Mouse (Mus musculus) thymus, adult 2 months (tissue): ENCODE measurements around the gene Ccdc12. TPM values are rescaled to one million over a fixed set of nuclear protein-coding genes. Genes with fewer than 3 reads are reported as not detected.

Source experiments
- DNase-seq: peaks from one replicate; pipeline ENCODE4 v3.0.0; 2021
- H3K27ac ChIP-seq: fragments of 200-500 bp; 2 replicates; pipeline ENCODE4 v1.5.1; 2012; ENCODE audit warnings: low read length, control low read depth; ENCODE audit not compliant: control insufficient read depth, insufficient read depth
- H3K27me3 ChIP-seq: fragments of 200-500 bp; 2 replicates; pipeline ENCODE4 v1.6.1; 2012; ENCODE audit warnings: mild to moderate bottlenecking, low read length, moderate library complexity, mixed read lengths; ENCODE audit not compliant: control insufficient read depth, insufficient read depth
- H3K36me3 ChIP-seq: fragments of 200-500 bp; 2 replicates; pipeline ENCODE4 v1.6.1; 2012; ENCODE audit warnings: mild to moderate bottlenecking, low read length, moderate library complexity; ENCODE audit not compliant: control insufficient read depth, insufficient read depth
- H3K4me1 ChIP-seq: fragments of 200-500 bp; replicated peaks from 2 replicates; pipeline ENCODE4 v1.6.1; 2012; ENCODE audit warnings: low read length; ENCODE audit not compliant: control insufficient read depth, insufficient read depth
- H3K4me3 ChIP-seq: fragments of 200-500 bp; 2 replicates; pipeline ENCODE4 v1.5.1; 2012; ENCODE audit warnings: mild to moderate bottlenecking, low read length, control low read depth, moderate library complexity; ENCODE audit not compliant: control insufficient read depth, insufficient read depth
- CTCF ChIP-seq: fragments of 200-500 bp; IDR thresholded peaks from 2 replicates; pipeline ENCODE4 v1.5.1; 2012; ENCODE audit warnings: mild to moderate bottlenecking, control low read depth, low read length, moderate library complexity, borderline replicate concordance; ENCODE audit not compliant: control insufficient read depth, poor library complexity, insufficient read depth; ENCODE audit errors: extremely low read depth
- POLR2A ChIP-seq: fragments of 200-500 bp; IDR thresholded peaks from 2 replicates; pipeline ENCODE4 v1.6.1; 2012; ENCODE audit warnings: mild to moderate bottlenecking, low read length, control low read depth, moderate library complexity; ENCODE audit not compliant: control insufficient read depth, poor library complexity, insufficient read depth; ENCODE audit errors: extremely low read depth
- WGBS: fragments of 180-500 bp; shearing (Covaris S2); methylation state at CpG from one replicate; pipeline ENCODE4 v1.1.7; 2018; 5-methylcytosine and 5-hydroxymethylcytosine counted together
- polyA plus RNA-seq: library from polyadenylated mRNA; depleted of rRNA; stranded (reverse); fragments of >200 nt; gene quantifications from 2 replicates; pipeline ENCODE4 v1.2.3, GENCODE M21; 2012; rRNA removed

Ccdc12 gene
- polyA plus RNA-seq, result 105 and 152 TPM in 2 replicates

DNA sequence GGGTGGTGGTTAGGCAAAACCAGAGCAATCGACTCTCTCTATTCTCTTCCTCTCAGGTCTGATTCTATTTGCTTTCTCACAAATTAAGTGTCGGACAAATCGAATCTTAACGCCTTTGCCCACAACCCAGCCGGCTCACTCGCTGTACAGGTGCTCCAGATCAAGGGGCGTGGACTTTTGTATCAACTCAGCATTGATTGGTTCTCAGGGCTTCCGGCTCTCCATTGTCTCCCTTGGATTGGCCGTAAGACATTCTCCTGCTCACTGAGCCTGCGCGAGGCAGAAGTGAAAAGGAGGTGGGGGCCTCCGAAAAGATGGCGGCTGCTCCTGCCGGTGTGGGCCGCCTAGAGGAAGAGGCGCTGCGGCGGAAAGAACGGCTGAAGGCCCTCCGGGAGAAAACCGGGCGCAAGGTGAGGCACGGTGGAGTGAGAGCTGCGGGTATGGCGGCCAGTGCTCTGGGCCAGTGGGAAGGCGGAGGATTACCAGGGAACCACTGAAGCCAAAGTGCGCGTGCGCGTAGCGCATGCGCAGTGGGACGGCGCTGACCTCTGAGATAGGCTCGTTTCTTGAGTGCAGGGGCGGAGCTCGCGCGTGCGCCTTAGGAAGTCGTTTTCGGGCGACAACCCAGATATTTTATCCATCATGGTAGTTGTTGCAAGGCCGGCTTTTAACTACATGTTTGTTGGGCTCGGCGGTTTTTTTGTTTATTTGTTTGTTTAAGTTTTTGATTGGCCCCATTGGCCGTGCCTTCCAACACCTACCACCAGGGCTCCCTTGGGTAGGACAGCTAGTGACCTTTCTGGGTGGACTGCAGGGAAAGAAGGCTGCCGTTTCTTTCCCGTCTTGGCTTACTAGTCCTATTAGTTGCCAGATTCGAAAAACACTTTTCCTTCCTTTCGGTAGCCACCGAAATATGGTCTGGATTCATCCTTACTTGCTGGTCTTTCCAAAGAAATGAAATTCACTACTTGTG, at the start of gene Ccdc12:
Gene Ccdc12 (plus strand): TSS at position 255 of the 973 bp plus-strand sequence.
- peak; percentile 75; the same call in 1 of the 2 replicates for TF ChIP-seq POLR2A
- peak; percentile 73; the same call in 1 of the 2 replicates for TF ChIP-seq CTCF
- peaks cover 41% of the 10 kb centered on the region for H3K4me1 ChIP-seq

DNA sequence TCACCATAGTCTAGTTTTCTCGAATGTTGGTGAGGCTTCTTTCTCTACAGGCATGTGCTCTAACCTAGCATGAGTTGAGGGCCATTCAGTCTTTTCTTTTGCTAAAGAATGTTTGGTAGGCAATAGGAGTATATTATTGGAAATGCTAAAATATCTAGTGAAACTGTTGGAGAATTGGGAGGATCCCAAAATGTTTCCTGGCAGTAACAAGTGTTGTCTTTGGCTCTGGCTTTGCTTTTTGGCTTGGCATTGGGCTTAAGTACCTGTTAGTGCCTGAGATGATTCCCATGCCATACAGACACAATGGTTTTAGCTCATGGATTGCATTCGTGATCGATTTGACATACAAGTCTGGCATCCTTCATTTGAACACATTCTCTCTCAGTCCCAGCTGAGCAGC, 44.8 kb upstream of the Ccdc12 start:
- H3K4me3 ChIP-seq, result no peak overlapping the region
- WGBS, result 88% methylated on average over 3 of the region's 3 CpGs
- TF ChIP-seq POLR2A (no peak), CTCF (no peak)
- peaks cover 38% of the 10 kb centered on the region for H3K36me3 ChIP-seq
- no peak for DNase-seq
- no peaks in the 10 kb centered on the region for H3K27me3 ChIP-seq
- no peak overlapping the region for H3K27ac ChIP-seq
- H3K4me1 ChIP-seq, result no peaks in the 10 kb centered on the region

More for the DNA sequence above, at the start of gene Ccdc12:
- peak within 1 kb of the TSS; percentile 91 for H3K4me3 ChIP-seq
- DNase-seq, result peak; percentile 93
- peak within 1 kb of the TSS; percentile 77 for H3K27ac ChIP-seq
- no peaks in the 10 kb centered on the region for H3K36me3 ChIP-seq
- under 1% methylated on average over 52 of the region's 52 CpGs for WGBS
- no peaks in the 10 kb centered on the region for H3K27me3 ChIP-seq

DNA sequence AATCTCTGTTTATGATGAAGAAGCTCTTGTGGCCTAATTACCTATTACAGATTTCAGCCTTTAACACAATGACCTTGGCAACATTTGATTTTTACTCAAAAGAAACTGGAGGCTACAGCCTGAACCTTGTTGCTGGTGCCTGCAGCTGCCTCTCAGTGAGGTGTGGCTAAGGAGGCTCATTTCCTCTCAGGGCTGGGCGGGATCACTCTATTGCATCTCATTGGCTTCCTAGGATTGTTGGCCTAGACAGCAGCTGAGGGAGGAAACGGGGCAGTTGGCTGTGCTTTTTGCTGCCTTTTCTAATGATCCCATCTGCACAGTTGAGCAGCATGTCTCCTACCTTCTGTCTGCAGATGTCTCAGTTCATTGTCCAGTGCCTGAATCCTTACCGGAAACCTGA, 39.2 kb upstream of the Ccdc12 start:
- Histone ChIP-seq H3K27ac (no peak overlapping the region), H3K4me1 (no peaks in the 10 kb centered on the region), H3K27me3 (no peaks in the 10 kb centered on the region), H3K36me3 (peaks cover 39% of the 10 kb centered on the region), H3K4me3 (no peak overlapping the region)
- no peak for TF ChIP-seq CTCF
- TF ChIP-seq POLR2A, result no peak
- WGBS, result 57% methylated on average over 3 of the region's 3 CpGs
- DNase-seq, result no peak

DNA sequence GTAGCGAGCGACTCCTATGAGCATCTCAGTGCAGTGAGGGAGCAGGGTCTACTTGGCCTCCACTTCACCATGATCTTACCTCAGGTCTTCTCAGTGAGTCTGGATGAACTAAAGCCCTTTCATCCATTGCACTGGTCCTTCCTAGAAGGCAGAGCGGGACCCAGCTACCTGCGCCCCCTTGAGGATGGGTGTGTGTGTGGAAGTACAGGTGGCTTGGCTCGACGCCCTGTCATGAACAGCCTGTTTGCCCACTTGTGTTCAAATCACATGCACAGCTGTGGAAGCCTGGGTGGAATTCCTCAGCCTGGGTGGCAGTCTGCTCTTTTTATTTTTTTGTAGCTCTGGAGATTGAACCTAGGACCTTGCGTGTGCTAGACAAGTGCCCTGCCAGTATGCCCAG, 36.1 kb upstream of the Ccdc12 start:
- no peaks in the 10 kb centered on the region for H3K4me1 ChIP-seq
- H3K36me3 ChIP-seq, result peaks cover 33% of the 10 kb centered on the region
- no peaks in the 10 kb centered on the region for H3K27me3 ChIP-seq
- no peak for TF ChIP-seq POLR2A
- no peak for TF ChIP-seq CTCF
- no peak overlapping the region for H3K27ac ChIP-seq
- no peak for DNase-seq
- WGBS, result 90% methylated on average over 7 of the region's 7 CpGs
- no peak overlapping the region for H3K4me3 ChIP-seq

DNA sequence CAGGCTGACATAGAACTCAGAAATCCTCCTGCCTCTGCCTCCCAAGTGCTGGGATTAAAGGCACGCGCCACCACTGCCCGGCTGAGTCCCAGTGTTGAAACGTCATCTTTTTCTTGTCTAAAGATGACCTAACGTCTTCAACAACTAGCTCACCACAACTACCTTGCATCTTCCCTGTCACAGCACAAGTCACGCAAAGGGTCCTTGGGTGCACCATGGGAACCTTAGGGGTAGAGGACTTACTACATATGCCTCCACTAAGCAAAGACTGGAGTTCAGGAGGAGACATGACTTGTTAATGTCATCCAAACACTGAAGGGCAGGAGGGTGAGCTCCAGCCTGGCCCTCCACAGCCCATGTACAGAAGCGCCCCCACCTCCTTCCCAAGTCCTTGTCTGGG, 35.6 kb upstream of the Ccdc12 start:
- H3K36me3 ChIP-seq, result peaks cover 33% of the 10 kb centered on the region
- no peak overlapping the region for H3K27ac ChIP-seq
- H3K27me3 ChIP-seq, result no peaks in the 10 kb centered on the region
- no peak overlapping the region for H3K4me3 ChIP-seq
- DNase-seq, result no peak
- WGBS, result 98% methylated on average over 7 of the region's 7 CpGs
- no peak for TF ChIP-seq POLR2A
- TF ChIP-seq CTCF, result no peak
- H3K4me1 ChIP-seq, result no peaks in the 10 kb centered on the region

DNA sequence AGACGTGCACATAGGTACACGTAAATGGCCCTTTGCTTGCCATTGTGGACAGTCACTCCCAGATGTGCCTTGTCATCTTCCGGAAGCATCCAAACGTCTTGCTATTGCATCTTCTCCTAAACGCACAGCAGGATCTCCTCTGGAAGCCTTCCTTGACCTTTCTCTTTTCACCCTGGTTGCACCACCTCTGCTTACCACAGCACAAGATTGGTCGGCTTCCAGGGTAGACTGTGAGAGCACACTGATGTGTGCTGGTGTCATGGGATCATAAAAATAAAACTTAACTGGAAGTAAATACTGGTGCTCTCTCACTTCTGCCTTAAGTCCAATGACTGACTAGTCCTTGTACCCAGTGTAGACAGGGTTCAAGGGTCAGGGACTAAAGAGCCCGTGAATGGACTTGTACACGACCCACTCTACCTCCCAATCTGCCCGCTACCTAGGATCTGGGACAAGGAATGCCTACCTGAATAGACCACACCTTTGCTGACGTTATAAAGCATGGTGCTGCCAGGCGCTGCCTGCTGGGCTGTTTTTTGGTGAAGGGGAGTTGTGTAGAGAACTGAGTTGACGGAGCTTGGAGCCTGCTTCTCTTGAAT, 33.6 kb upstream of the Ccdc12 start:
- Histone ChIP-seq H3K27me3 (no peaks in the 10 kb centered on the region), H3K4me1 (no peaks in the 10 kb centered on the region), H3K36me3 (peaks cover 44% of the 10 kb centered on the region), H3K4me3 (no peak overlapping the region), H3K27ac (no peak overlapping the region)
- no peak for DNase-seq
- no peak for TF ChIP-seq POLR2A
- TF ChIP-seq CTCF, result no peak
- WGBS, result 95% methylated on average over 12 of the region's 12 CpGs
